Mouse (Mus musculus) thymus, adult 2 months (tissue): ENCODE data around the gene Ost4.

Experiments
- CTCF ChIP-seq: fragments of 200-500 bp; IDR thresholded peaks from 2 replicates; pipeline ENCODE4 v1.5.1; 2012; ENCODE audit warnings: mild to moderate bottlenecking, control low read depth, low read length, moderate library complexity, borderline replicate concordance; ENCODE audit not compliant: control insufficient read depth, poor library complexity, insufficient read depth; ENCODE audit errors: extremely low read depth
- POLR2A ChIP-seq: fragments of 200-500 bp; IDR thresholded peaks from 2 replicates; pipeline ENCODE4 v1.6.1; 2012; ENCODE audit warnings: mild to moderate bottlenecking, low read length, control low read depth, moderate library complexity; ENCODE audit not compliant: control insufficient read depth, poor library complexity, insufficient read depth; ENCODE audit errors: extremely low read depth

DNA sequence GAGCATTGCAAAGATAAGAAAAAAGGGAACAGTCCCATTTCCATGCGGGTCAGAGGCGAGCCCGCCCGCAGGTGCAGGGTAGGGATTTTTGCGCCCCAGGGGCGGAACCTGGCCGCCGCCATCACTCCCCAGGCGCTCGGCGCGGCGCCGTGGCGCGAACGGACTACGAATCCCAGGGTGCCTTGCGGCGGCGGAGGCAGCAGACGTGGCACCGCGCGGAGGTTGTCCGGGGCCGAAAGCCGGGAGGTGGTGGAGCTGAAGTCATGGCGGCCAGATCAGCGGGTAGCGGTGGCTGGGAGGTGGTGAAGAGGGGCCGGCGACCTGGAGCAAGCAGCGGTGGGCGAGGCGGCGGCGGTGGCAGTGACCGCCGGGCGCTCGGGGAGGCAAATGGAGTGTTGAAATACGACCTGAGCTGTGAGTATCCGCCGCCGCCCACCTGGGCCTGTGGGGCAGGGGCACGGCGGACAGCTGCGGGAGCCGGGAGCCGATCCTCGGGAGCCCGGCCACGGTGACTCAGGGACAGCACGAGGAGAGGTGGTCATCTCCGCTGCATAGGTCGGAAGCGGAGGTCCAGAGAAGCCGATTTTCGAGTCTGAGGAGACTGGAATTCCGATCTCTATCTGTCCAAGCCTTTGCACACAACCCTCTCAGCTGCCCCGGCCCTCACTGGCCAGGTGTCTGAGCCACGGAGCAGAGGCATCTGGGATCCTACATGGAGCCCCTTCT is 38.0 kb downstream of the Ost4 start:
- TF ChIP-seq POLR2A (peak; percentile 73), CTCF (no peak)
